Mouse (Mus musculus) skeletal muscle tissue, adult 2 months (tissue): ENCODE data around the gene Tap1.
A peak's percentile ranks its signal among the peaks of the same experiment; 100 is the strongest.
"Not testable (repeated sequence)": the region's sequence is repeated elsewhere in the genome, so short reads cannot be mapped to it uniquely, and the experiment has no call there.

ENCODE experiments used
- DNase-seq: peaks from one replicate; pipeline ENCODE4 v3.0.0-alpha.2; 2012; ENCODE audit warnings: low read depth, low spot score

Gene Tap1

DNA sequence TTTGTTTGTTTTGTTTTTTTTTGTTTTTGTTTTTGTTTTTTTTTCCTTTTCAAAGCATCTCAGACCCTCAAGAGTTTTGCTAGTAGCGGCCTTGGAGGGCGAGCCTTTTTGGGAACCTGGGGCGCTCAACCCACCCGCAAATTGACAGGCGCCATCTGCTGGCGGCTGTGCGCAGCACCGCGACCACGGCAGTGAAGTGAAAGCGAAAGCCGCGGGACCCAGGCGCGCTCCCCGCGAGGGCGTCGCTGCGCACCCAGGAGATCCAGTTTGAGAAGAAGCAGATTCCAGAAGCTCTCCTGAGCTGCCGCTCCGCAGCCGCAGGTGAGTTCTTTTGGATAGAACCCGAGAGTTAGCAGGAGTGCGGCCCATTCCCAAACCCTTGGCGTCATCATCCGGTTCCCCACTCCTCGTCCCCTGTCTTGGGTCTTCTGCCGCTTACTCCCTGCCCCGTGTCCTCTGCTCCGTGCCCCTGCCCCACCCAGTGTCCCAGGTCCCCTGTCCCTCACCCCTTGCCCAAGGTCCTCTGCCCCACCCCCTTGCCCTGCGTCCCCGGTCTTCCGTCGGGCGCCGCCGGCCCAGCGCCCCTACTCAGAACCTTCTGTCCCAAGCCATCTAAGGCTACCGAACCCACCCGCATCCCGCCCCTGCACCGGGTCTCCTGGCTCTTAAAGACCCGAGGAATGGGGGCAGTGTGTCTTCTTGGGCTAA lies 17.1 kb downstream of the Tap1 start:
- DNase-seq = peak; percentile 70

DNA sequence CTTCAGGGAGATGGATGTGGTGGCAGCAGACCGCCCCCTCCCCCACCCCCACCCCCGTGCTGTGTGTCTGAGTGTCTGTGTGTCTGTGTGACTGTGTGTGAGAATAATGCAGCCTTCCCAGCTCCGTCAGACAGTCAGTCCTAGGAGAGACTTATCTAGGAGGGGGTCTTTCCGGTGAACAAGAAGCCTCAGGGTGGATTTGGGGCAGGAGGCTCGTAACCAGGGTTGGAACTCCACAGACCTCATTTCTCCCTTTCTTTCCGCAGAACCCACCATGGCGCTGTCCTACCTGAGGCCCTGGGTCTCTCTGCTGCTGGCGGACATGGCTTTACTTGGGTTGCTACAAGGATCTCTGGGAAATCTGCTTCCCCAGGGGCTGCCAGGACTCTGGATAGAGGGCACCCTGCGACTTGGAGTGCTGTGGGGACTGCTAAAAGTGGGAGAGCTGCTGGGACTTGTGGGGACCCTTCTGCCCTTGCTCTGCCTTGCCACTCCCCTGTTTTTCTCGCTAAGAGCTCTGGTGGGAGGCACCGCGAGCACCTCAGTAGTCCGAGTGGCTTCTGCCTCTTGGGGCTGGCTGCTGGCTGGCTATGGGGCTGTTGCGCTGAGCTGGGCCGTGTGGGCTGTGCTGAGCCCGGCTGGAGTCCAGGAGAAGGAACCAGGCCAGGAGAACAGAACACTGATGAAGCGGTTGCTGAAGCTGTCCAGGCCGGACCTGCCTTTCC lies 17.8 kb downstream of the Tap1 start:
- no peak for DNase-seq

DNA sequence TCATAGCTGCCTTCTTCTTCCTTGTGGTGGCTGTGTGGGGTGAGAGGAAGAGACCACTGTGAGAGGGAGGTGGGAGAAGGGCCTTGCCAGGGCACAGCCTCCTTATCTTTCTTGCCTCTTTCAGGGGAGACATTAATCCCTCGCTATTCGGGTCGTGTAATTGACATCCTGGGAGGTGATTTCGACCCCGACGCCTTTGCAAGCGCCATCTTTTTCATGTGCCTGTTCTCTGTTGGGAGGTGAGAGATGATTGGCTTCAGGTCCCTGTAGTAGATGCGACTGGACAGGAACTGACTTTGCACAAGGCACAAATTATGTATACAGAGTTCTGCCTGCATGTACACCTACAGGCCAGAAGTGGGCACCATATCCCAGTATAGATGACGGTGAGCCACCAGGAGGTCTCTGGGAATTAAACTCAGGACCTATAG lies 18.4 kb downstream of the Tap1 start:
- no peak for DNase-seq

DNA sequence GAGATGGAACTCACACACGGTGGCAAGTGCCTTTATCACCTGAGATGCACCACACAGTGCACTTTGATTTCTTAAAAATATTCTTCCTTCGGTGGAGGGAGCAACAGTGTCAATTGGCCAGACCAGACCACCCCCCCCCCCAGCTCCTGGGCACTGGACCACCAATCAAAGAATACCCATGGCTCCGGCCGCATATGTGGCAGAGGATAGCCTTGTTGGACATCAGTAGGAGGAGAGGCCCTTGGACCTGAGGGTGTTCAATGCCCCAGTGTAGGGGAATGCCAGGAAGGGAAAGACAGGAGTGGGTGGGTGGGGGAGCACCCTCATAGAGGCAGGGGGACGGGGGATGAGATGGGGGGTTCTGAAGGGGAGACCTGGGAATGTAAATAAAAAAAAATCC lies 19.4 kb downstream of the Tap1 start:
- DNase-seq = no peak

DNA sequence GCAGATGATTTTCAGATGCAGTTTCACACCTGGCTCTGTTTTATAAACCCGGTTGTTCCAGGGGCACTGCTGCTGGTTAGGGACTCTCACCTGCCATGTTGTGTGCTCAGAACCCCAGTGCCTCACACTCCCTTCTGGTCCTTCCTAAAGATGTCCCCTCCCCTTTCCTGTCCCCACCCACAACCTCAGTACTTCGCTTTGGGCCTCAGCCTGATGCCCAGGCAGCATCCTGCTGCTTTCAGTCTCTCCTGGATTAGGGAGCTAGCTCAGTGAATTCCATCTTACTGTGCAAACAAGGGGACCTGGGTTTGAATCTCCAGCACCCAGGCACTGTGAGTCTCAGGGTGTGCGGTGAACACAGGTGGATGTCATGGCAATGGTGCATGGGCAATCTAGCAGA lies 20.1 kb downstream of the Tap1 start:
- DNase-seq = no peak

DNA sequence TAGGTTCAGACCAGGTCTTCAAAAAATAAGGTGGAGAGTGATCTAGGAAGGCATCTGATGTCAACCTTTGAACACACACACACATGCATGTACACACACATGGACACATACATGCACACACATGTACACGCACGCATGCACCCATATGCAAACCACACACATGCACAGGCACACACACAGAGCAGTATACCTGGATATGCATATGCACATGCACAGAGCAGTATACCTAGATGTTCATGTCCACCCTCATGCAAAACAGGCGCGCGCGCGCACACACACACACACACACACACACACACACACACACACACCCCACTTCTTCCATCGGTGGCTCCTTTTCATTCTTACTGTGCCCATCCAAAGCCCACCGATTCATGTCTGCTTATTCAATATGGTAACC lies 20.5 kb downstream of the Tap1 start:
- no peak for DNase-seq

DNA sequence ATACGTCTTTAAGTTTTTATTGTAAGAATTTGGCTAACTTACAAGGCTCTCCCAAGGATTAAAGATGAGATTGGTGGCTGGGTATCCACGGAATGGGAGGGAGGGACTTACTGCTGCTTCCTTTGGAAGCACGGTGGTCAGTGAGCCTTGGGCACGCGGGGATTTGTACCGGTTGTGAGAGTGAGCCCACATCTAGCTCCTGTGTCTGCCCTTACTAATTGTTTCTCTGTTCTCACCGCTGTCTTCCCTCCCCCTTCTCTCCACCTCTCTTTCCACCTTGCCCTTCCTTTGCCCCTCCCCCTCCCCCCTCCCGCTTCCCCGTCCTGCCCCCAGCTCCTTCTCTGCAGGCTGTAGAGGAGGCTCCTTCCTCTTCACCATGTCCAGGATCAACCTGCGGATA lies 21.1 kb downstream of the Tap1 start:
- DNase-seq = no peak

DNA sequence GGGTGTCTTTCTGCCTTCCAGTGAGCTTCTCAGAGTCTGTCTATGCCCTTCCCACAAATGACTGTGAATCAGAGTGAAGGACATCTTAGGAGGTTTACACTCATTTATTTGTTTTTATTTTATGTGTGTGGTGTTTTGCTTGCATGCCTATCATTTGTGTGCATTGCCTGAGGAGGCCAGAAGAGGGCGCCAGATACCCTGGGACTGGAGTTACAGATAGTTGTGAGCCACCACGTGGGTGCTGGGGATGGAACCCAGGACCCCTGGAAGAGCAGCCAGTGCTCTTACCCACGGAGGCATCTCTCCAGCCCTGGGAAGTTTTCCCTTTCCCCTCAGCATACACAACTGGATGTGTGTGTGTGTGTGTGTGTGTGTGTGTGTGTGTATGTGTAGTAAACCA lies 22.3 kb downstream of the Tap1 start:
- no peak for DNase-seq

DNA sequence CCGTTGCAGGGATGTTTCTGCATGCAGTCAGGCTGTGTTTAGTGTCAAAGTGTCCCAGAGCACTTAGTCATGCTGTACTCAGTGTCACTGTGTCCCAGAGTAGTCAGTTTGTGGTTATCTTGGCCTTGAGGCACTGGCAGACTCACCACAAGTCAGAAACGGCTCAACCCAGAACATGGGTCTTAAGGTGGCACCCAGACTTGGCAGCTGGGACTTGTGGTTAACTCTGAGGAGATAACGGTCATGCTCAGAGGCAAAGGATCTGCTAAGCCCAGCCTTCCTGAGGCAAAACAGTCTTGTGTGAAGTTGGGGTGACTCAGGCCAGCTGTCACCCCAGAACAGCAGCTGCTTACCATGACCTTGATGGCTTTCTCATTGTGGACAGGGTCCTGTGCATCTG lies 23.2 kb downstream of the Tap1 start:
- no peak for DNase-seq

DNA sequence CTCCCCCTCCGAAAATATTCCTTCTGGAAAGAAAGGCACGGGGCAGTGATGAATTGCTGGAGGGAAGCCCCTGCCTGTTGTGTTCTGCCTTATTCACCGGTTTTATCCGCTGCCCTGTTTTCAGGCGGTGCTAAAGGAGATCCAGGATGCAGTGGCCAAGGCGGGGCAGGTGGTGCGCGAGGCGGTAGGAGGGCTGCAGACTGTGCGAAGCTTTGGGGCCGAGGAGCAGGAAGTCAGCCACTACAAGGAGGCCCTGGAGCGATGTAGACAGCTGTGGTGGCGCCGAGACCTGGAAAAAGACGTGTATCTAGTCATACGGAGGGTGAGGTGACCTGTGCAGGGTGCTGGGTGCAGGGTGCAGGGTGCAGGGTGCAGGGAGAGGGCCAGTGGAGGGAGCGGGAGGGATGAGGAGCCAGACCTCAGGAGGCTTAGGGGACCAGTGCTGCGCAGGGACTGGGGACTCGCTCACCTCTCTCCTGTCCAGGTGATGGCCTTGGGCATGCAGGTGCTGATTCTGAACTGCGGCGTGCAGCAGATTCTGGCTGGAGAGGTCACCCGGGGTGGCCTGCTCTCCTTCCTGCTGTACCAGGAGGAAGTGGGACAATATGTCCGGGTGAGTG lies 24.5 kb downstream of the Tap1 start:
- no peak for DNase-seq

DNA sequence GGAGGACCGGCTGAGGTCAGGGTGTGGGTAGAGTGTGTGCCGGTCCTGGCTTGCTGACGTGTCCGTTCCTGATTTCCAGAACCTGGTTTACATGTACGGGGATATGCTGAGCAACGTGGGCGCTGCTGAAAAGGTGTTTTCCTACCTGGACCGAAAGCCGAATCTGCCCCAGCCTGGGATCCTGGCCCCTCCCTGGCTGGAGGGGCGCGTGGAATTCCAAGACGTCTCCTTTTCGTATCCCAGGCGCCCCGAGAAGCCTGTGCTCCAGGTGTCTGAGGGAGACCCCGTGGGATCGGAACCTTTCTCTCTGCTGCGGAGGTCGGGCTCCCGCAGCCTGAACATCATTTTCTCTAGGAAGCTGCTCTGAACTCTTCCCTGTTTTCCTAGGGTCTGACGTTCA lies 26.6 kb downstream of the Tap1 start:
- no peak for DNase-seq

DNA sequence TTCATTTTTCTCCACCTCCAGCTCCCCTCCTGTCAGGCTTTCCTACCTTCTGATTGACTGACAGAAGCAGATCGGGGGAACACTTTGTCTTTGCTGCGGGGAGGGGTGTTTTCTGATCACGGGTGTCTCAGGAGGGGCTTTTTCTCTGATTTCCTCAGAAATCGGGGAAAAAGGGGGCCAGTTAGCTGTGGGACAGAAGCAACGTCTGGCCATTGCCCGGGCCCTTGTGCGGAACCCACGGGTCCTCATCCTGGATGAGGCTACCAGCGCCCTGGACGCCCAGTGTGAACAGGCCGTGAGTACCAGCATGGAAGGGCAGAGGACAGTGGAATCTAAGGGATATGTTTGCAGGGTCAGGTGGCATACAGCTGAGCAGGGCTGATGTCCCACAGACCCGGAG lies 27.8 kb downstream of the Tap1 start:
- no peak for DNase-seq

DNA sequence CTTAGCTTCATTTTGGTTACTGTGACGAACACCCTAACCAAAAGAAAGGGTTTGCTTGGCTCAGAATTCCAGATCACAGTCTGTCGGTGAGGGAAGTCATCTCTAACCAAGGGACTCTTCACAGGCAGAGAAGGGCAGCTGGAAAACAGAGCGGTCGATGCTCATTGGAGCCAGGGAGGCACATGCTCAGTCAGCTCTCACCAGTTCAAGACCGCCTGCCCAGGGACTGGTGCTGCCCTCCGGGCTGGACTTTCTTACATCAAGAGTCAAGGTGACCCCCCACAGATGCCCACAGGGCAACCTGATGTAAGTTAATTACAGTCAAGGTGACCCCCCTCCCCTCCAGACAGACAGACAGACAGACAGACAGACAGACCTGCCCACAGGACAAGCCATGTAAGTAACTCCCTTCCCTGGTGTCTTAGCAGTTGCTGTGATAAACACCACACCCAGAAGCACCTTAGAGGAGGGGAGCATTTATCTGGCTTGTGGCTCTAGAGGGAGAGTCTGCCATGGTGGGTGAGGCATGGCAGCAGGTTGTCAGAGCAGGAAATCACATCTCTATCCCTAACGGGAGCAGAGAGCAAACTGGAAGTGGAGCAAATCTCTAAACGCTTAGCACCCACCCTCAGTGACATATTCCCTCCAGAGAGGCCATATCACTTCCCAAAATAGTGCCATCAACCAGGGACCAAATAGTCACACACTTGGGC lies 30.0 kb downstream of the Tap1 start:
- DNase-seq = no peak

DNA sequence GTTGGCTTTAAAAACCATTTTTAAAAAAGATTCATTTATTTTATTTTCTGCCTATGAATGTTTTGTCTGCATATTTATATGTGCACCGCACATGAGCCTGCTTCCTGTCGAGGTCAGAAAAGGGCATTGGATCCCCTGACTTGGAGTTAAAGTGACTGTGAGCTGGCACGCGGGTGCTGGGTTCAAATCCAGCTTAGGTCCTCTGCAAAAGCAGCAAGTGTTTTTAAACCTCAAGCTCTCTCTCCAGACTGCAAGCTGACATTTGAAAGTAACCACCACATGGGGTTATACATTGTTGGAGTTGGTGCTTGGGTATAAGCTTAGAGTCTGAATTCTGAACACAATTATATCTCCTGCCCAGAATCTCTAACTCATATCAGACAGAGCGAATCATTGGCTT lies 30.6 kb downstream of the Tap1 start:
- DNase-seq = no peak

DNA sequence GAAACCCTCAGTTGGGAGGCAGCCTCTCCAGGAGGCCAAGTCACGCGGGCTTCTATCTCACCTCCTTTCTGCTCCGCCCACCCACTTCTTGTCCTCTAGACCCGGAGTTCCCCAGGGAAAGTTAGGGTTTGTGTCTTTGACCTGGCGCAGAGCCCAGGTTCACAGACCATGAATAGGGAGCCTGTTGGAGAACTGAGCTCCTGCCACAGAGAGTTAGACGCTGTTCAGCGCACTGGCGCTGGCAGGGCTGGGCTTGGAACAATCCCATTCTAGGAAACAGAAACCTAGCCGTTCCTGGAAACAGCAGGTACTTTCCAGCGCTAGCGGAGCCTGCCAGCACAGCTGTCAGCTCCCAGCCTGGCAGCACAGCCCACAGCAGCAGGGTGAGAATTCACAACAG lies 31.3 kb downstream of the Tap1 start:
- peak; percentile 88 for DNase-seq

DNA sequence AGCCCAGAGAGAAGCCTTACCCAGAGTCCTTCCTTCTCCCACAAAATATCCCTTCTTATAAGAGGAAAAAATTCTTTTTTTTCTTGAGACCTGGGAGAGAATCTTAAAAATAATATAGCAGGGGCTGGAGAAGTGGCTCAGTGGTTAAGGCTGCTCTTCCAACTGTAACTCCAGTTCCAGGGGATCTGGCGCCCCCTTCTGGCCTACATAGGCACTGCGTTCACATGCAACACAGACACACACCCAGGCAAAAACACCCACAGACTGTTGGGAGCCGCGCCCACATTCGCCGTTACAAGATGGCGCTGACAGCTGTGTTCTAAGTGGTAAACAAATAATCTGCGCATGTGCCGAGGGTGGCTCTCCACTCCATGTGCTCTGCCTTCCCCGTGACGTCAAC lies 31.7 kb downstream of the Tap1 start:
- DNase-seq = not testable (repeated sequence)

DNA sequence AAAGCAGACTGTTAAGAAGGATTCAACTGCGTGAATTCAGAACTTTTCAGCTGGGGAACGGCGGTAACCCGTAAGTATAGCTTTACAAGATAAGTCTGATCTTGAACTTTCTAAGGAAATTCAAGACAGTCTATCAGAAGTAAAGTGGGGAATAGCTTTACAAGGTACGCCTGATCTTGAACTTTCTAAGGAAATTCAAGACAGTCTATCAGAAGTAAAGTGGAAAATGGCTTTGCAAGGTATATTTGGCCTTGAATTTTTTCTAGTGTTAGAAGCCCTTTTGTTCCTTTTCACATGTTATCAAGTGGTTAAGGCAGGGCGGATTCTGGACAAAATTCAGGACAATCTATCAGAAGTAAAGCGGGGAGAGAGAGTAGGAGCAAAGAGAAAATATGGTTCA lies 32.4 kb downstream of the Tap1 start:
- DNase-seq = not testable (repeated sequence)

DNA sequence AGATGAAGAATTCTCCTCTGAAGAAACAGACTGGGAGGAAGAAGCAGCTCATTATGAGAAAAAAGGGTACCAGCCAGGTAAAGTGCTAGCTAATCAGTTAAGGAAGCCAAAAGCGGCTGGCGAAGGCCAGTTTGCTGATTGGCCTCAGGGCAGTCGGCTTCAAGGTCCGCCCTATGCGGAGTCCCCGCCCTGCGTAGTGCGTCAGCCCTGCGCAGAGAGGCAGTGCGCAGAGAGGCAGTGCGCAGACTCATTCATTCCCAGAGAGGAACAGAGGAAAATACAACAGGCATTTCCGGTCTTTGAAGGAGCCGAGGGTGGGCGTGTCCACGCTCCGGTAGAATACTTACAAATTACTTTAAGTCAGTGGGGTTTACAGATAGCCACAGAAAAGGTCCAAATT lies 33.0 kb downstream of the Tap1 start:
- DNase-seq = not testable (repeated sequence)

DNA sequence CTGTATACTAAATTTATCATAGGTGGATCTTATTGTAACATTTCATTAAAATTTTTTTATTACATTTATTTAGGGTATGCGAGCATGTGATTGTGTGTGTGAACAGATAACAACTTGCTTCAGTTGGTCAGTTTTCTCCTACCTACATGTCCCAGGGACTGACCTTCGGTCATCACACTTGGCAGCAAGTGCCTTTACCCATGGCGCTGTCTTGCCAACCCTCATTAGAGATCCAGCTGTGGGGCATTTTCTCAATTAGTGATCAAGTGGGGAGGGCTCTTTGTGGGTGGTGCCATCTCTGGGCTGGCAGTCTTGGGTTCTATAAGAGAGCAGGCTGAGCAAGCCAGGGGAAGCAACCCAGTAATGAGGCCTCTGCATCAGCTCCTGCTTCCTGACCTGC lies 37.5 kb downstream of the Tap1 start:
- no peak for DNase-seq

DNA sequence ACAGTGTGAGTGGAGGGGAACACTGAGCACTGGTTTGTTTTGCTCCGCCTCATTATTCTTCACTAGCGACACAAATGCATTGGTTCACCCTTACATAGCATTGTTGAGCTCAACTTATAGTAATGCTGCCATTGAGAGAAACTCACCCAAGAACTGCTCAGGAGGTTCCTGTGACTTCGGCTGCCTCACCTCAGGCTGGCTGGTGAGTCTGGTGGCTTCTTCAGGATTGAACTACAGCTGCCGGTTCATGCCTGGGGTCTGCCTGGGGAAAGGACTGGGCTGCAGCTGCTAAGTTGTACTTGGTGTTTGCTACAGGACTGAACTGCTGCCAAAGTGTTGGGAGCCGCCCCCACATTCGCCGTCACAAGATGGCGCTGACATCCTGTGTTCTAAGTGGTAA lies 38.1 kb downstream of the Tap1 start:
- no peak for DNase-seq

DNA sequence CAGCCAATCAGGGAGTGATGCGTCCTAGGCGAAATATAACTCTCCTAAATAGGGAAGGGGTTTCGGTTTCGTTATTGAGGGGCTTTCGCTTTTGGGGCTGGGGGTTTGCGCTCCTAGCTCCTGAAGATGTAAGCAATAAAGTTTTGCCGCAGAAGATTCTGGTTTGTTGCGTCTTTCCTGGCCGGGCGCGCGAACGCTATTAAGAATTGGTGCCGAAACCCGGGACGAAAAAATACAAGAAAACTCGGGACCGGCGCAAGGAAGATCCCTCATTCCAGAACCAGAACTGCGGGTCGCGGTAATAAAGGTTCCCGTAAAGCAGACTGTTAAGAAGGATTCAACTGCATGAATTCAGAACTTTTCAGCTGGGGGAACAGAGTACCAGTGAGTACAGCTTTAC lies 38.6 kb downstream of the Tap1 start:
- DNase-seq = not testable (repeated sequence)

DNA sequence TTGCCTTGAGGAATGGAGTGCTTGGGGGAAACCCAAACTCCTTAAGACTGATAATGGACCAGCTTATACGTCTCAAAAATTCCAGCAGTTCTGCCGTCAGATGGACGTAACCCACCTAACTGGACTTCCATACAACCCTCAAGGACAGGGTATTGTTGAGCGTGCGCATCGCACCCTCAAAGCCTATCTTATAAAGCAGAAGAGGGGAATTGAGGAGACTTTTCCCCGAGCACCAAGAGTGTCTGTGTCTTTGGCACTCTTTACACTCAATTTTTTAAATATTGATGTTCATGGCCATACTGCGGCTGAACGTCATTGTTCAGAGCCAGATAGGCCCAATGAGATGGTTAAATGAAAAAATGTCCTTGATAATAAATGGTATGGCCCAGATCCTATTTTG lies 43.6 kb downstream of the Tap1 start:
- not testable (repeated sequence) for DNase-seq
